Mouse (Mus musculus): Measurements from ENCODE around the gene Pef1.

DNA sequence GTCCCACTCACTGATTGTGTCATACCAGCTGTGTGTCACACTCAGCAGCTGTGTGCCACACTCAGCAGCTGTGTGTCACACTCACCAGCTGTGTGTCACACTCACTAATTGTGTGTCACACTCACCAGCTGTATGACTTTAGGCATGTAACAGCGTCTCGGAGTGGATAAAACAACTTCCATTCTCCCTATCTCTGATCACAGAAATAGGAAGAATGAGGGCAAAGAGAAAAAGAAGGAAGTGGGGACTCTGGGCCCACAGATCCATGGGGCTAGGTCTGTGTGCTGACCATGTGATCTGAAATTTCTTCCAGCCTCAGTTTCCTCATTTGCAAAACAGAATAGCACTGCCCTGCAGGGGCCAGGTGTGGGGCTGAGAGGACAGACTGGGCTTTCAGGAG, 30.6 kb upstream of the Pef1 start:
- TF ChIP-seq POLR2A (IDR thresholded peaks at IDR 0.05; ENCODE audit: insufficient read depth, low read depth, low read length) (no peak), CTCF (IDR thresholded peaks at IDR 0.05) (no peak)
